In the genomic region with DNA sequence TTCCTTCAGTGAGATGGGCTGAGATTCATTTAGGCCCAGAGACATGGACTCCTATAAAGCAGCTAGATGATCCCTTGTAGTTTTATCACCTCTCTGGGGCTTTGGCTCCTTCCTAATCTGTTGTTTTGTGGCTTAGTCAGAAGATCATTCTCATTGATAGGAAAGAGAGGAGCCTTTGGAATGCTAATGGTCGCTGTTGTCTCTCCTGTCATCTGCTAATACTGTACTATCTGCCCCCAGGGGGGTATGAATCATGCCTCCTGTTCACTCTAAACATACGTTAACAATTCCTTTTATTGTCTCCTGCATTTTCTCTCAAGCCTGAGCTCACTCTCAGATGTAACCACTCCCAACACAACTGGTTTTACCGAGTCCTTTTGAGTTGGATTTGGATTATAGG, we compare ENCODE assay signal across 13 mouse cellular contexts.
"Had no signal": no experiment of that assay in that cellular context is flagged by ENCODE, and none has a peak within 500 bp of the region (broad histone marks: within the 10 kb centered on the region; RNA-seq: fewer than 3 reads in every experiment).

No protein-coding gene starts in this region.

- H3K4me2 ChIP-seq: limb, embryonic 15.5 days; liver, embryonic 12.5 days; lung, embryonic 14.5 days; midbrain, embryonic 12.5 days had no signal

- H3K4me3 ChIP-seq: layer of hippocampus, adult 2 months; limb, embryonic 15.5 days; liver, embryonic 12.5 days; midbrain, embryonic 12.5 days had no signal

- DNase-seq: kidney, postnatal 36 days; left cerebral cortex, postnatal 4 days; lung, embryonic 14.5 days; lung, postnatal 10 days; lung, postnatal 4 days; right cerebral cortex, postnatal 25 days; thymus, postnatal 4 days had no signal

- H3K27me3 ChIP-seq: limb, embryonic 15.5 days; liver, embryonic 12.5 days; midbrain, embryonic 12.5 days had no signal

- H3K36me3 ChIP-seq: limb, embryonic 15.5 days; liver, embryonic 12.5 days; midbrain, embryonic 12.5 days had no signal

- H3K4me1 ChIP-seq: liver, embryonic 12.5 days; midbrain, embryonic 12.5 days had no signal

- H3K27ac ChIP-seq: kidney, postnatal 0 days; layer of hippocampus, adult 2 months; limb, embryonic 15.5 days; liver, embryonic 12.5 days; midbrain, embryonic 12.5 days; stomach, postnatal 0 days had no signal

- ATAC-seq: liver, embryonic 12.5 days had no signal

- H3K9ac ChIP-seq: limb, embryonic 15.5 days; liver, embryonic 12.5 days; lung, embryonic 14.5 days; midbrain, embryonic 12.5 days had no signal

- H3K9me3 ChIP-seq: limb, embryonic 15.5 days; liver, embryonic 12.5 days; midbrain, embryonic 12.5 days had no signal
